Mouse (Mus musculus): ENCODE measurements at regions not wholly inside any gene's neighbourhood (a gene's known extent, or its start where the extent isn't known, plus 50 kb on each side); places are given as distances from the start of the nearest gene placed in this dataset.

DNA sequence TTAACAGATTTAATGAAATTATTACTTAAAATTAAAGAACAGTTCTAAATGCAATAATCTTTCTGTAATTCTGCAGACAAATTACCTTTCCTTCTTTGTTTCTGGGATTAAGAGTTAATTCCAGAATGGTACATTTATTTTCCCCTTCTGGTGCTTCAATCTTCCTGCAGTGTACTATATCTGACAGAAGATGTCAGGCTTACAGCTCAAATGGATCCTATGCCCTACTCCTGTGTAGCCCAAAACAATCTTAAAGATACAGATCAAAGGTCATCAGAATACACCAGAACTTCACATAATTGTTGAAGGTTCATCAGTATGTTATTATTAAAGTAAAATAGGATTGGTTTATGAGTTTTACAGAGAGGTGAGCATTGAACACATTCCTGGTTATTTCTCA is 3901.7 kb downstream of the 9330182O14Rik start:
- H3K27ac ChIP-seq (ENCODE audit: insufficient read depth, low read depth, low read length), result no peak overlapping the region
- H3K4me1 ChIP-seq (ENCODE audit: control insufficient read depth, insufficient read depth, low read length), result no peaks in the 10 kb centered on the region
- no peak for TF ChIP-seq POLR2A (IDR thresholded peaks at IDR 0.05; ENCODE audit: insufficient read depth, low read depth, low read length)
- no peak for TF ChIP-seq CTCF (IDR thresholded peaks at IDR 0.05; ENCODE audit: insufficient read depth, low read depth, low read length)
- H3K4me3 ChIP-seq (ENCODE audit: insufficient read depth, low read depth, low read length), result no peak overlapping the region

DNA sequence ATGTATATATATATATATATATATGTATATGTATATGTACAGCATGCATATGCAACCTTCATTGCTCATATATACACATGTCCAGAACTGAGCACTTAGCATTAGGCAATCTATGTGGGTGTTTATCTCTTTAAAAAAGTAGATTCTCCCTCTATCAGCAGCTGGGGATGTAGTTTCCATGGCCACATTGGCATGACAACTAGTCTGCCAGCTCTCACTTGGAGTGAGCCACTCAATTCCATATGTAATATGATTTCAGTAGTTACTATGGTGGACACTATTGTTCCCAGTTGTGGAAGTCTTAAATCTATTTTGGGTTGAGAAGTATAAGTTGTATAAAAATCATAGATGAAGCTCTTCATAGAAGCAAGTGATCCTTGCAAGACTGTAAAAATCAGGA is 3903.7 kb downstream of the 9330182O14Rik start:
- H3K4me1 ChIP-seq (ENCODE audit: control insufficient read depth, insufficient read depth, low read length), result no peaks in the 10 kb centered on the region
- no peak for TF ChIP-seq POLR2A (IDR thresholded peaks at IDR 0.05; ENCODE audit: insufficient read depth, low read depth, low read length)
- TF ChIP-seq CTCF (IDR thresholded peaks at IDR 0.05; ENCODE audit: insufficient read depth, low read depth, low read length), result no peak
- H3K4me3 ChIP-seq (ENCODE audit: insufficient read depth, low read depth, low read length), result no peak overlapping the region
- H3K27ac ChIP-seq (ENCODE audit: insufficient read depth, low read depth, low read length), result no peak overlapping the region

DNA sequence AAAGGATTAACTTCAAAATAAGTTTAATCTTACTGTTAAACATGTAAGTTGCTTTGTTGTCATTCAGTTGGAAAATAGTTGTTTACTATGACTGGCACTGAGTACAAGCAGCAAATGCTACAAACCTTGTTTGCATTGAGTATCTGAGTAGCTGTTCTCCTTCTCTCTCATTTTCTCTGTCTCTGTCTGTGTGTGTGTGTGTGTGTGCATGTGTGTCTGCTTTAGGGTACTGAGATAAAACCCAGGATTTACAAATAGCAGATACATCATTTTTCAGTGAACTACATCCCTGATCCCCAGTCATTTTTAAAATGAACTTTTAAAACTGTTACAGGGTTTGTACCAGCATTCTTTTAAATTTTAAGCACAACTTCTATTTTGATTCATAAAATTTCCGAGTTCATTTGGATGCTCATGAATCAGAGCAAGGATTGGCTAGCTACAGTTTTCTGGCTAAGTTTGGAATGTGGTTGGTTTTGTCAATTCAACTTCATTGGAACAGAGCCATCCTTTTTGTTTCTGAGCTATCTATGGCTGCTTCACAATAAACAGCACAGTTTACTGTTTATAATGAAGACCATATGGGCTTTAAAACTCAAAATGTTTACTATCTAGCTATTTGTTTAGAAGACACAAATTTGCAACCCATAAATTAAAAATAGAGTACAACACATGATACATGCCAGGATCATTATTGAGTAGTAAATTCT is 3916.6 kb downstream of the 9330182O14Rik start:
- Histone ChIP-seq H3K4me3 (ENCODE audit: insufficient read depth, low read depth, low read length) (no peak overlapping the region), H3K27ac (ENCODE audit: insufficient read depth, low read depth, low read length) (no peak overlapping the region), H3K4me1 (ENCODE audit: control insufficient read depth, insufficient read depth, low read length) (no peaks in the 10 kb centered on the region)
- TF ChIP-seq POLR2A (IDR thresholded peaks at IDR 0.05; ENCODE audit: insufficient read depth, low read depth, low read length) (no peak), CTCF (IDR thresholded peaks at IDR 0.05; ENCODE audit: insufficient read depth, low read depth, low read length) (no peak)
- WGBS, result 44% methylated on average over 1 of the region's 1 CpGs

DNA sequence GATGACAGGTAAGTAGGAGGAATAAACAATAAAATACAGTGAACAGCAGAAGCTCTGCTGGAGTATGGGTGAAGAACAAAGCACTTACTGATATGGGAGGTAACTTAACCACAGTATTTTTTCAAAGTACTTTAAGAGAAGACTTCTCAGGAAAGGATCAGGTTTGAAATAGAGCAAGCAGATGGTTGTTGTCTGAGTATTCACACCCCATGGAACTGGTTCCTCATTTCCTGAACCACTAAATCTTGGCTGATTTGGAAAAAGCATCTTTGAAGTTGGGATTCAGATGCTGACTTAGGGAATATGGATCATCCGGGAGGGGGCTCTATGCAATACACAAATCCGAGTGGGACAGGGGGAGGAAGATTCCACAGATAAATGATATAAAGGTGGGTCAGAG is 3930.7 kb downstream of the 9330182O14Rik start:
- no peaks in the 10 kb centered on the region for H3K4me1 ChIP-seq (ENCODE audit: control insufficient read depth, insufficient read depth, low read length)
- no peak overlapping the region for H3K27ac ChIP-seq (ENCODE audit: insufficient read depth, low read depth, low read length)
- 93% methylated on average over 2 of the region's 2 CpGs for WGBS
- no peak for TF ChIP-seq POLR2A (IDR thresholded peaks at IDR 0.05; ENCODE audit: insufficient read depth, low read depth, low read length)
- no peak for TF ChIP-seq CTCF (IDR thresholded peaks at IDR 0.05; ENCODE audit: insufficient read depth, low read depth, low read length)
- H3K4me3 ChIP-seq (ENCODE audit: insufficient read depth, low read depth, low read length), result no peak overlapping the region

DNA sequence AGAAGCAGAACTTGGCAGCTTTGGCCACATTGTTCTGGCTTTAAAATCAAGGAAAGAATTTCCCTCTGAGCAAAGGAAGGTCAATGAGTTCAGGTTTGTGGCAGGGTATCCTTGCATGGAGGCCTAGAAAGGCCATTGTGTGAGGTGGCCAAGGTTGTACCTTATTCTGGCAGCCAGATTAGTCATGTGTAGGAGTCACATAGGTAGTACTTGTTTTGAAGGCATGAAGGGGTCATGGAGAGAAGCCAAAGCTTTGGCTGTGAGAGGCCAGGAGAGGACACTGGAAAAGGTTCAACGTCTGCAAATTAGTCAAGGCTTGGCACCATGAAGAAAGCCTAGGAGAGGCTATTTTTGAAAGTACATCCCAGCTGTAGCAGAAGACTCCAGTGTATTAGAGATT is 3949.5 kb downstream of the 9330182O14Rik start:
- Histone ChIP-seq H3K4me1 (ENCODE audit: control insufficient read depth, insufficient read depth, low read length) (no peaks in the 10 kb centered on the region), H3K27ac (ENCODE audit: insufficient read depth, low read depth, low read length) (no peak overlapping the region), H3K4me3 (ENCODE audit: insufficient read depth, low read depth, low read length) (no peak overlapping the region)
- TF ChIP-seq POLR2A (IDR thresholded peaks at IDR 0.05; ENCODE audit: insufficient read depth, low read depth, low read length), result no peak
- WGBS, result 64% methylated on average over 1 of the region's 1 CpGs

DNA sequence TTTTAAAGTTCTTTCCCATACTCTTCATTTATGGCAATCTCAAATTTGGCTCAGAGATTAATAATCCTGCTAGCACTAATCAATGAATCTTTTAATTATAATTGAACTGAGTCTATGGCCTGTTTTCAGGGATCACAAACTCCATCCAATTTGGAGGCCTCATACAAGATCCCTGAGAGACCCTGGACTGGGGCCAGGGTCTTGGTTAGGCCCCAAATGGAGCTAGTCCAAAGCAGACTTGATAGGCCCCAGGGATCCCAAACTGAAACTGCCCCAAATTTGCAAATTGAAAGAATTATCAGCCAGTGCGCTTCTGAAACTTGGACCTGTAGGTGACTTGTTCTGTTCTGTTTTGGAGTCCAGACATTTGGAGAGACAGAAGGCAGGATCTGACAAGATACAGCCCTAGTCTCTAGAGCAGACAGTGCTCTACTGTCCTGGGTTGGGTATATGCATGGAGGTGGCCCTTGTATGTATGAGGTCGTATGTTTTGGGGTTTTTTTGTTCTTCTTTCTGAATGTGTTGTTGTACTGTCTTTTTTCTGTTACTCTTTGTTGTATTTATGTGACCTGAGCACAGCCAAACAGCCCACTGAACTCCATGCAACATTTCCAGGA is 3978.3 kb downstream of the 9330182O14Rik start:
- Histone ChIP-seq H3K4me1 (ENCODE audit: control insufficient read depth, insufficient read depth, low read length) (no peaks in the 10 kb centered on the region), H3K4me3 (ENCODE audit: insufficient read depth, low read depth, low read length) (no peak overlapping the region), H3K27ac (ENCODE audit: insufficient read depth, low read depth, low read length) (no peak overlapping the region)
- 55% methylated on average over 2 of the region's 2 CpGs for WGBS
- TF ChIP-seq POLR2A (IDR thresholded peaks at IDR 0.05; ENCODE audit: insufficient read depth, low read depth, low read length) (no peak), CTCF (IDR thresholded peaks at IDR 0.05; ENCODE audit: insufficient read depth, low read depth, low read length) (no peak)

DNA sequence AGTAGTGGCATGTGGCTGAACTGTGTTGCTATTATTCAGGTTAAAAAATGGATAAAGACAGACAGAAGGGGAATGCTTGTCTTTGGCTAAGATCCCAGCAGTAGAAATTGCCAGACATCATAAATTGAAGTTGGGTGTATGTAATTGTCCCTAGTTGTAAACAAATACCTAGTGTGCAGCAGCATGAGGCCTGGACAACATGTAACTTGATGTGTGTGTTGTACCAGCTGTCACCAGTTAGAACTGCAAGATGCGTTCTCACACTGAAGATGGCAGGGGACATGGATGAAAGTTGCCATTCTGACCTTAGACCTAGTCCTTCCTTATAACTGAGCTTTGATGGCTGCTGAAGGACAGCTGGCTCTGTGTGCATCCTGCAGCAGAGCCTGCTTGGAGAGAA is 4000.0 kb downstream of the 9330182O14Rik start:
- H3K27ac ChIP-seq (ENCODE audit: insufficient read depth, low read depth, low read length), result no peak overlapping the region
- H3K4me1 ChIP-seq (ENCODE audit: control insufficient read depth, insufficient read depth, low read length), result no peaks in the 10 kb centered on the region
- no peak for TF ChIP-seq CTCF (IDR thresholded peaks at IDR 0.05; ENCODE audit: insufficient read depth, low read depth, low read length)
- TF ChIP-seq POLR2A (IDR thresholded peaks at IDR 0.05; ENCODE audit: insufficient read depth, low read depth, low read length), result no peak
- H3K4me3 ChIP-seq (ENCODE audit: insufficient read depth, low read depth, low read length), result no peak overlapping the region
- WGBS, result 64% methylated on average over 1 of the region's 1 CpGs
